Mouse (Mus musculus) cerebellum, adult 8-10 months (tissue): ENCODE measurements around the gene Asgr1.
"Not testable (repeated sequence)": the region's sequence is repeated elsewhere in the genome, so short reads cannot be mapped to it uniquely, and the experiment has no call there.

ENCODE experiments used
- DNase-seq: peaks from one replicate; pipeline ENCODE4 v3.0.0; 2022

Gene Asgr1

GRCm38 (mm10) chr11:70053898-70054570 lies at the start of gene Asgr1:
Gene Asgr1 (plus strand): TSS chr11:70054085.
- DNase-seq, result no peak

DNA sequence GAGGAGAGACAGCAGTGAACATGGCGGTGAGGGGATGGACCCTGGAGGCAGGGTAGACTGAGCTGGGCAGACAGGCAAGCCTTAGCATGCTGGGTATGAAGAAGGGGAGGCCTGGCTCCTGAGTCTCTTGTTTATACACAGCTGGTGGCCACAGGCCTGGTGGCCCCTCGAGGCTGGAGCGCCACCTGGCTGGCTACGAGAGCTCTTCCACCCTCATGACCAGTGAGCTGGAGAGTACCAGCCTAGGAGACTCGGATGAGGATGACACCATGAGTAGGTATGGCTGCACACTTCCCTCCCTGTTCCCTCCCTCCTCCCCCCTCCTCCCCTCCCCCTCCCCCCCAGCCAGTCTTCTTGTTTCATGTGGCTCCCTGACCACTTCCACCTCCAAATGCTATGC lies 48.4 kb upstream of the Asgr1 start:
- DNase-seq, result no peak

- DNase-seq, result no peak
These were observed 43.9 kb upstream of the Asgr1 start for GRCm38 (mm10) chr11:70010033-70010432.

- no peak for DNase-seq
These were observed 43.3 kb upstream of the Asgr1 start for GRCm38 (mm10) chr11:70010548-70010947.

- no peak for DNase-seq
These were observed 42.9 kb upstream of the Asgr1 start for GRCm38 (mm10) chr11:70010961-70011360.

- DNase-seq, result no peak
These were observed 41.0 kb upstream of the Asgr1 start for GRCm38 (mm10) chr11:70012931-70013330.

GRCm38 (mm10) chr11:70013408-70013807 lies 40.5 kb upstream of the Asgr1 start:
- no peak for DNase-seq

DNA sequence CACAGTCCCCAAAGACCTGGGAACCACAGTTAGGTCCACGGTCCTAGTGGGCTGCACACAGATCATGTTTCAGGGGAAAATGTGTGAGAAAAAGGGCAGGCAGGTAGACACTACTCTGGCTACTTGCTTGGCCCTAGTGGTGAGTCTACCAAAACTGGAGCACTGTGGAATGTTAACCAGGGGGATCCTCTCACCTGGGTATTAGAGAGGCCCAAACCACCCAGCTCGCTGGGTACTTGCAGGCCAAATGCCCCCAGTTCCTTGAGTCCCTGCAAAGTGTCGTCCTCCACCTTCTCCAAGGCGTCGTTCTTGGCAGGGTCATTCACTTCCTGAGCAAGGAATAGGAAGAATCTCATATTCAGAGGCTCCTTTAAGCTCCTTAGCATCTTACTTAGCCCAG lies 39.8 kb upstream of the Asgr1 start:
- DNase-seq, result no peak

- peak; percentile 86 for DNase-seq
These were observed 38.9 kb upstream of the Asgr1 start, which contains the start of gene Acadvl for GRCm38 (mm10) chr11:70014880-70015558. Gene Acadvl (minus strand): TSS chr11:70015411.

GRCm38 (mm10) chr11:70015677-70016076 lies 38.2 kb upstream of the Asgr1 start:
- no peak for DNase-seq

- not testable (repeated sequence) for DNase-seq
These were observed 37.7 kb upstream of the Asgr1 start for GRCm38 (mm10) chr11:70016177-70016576.

DNA sequence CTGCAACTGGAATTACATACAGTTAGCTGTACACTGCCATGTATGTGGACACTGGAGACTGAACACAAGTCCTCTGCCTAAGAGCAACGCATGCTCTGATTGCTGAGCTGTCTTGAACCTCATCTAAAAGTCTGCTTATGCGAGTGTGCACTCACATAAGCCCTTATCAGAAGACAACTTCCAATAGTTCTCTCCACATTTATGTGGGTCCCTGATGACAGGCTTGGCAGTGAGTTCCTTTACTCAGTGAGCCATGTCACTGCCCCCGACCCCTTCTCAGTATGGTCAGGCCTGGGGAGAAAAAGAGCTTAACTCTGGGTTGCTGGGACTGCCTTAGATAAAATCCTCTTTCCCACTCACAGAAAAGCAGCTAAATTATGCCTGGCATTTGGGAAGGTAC lies 37.2 kb upstream of the Asgr1 start, which contains the start of gene Dlg4:
Dlg4 (plus strand) TSS at position 274 of the 400 bp plus-strand sequence.
- no peak for DNase-seq

GRCm38 (mm10) chr11:70017199-70017767 lies 36.6 kb upstream of the Asgr1 start:
- DNase-seq, result no peak

GRCm38 (mm10) chr11:70018131-70018990 lies 35.5 kb upstream of the Asgr1 start:
- DNase-seq, result peak; percentile 73

DNA sequence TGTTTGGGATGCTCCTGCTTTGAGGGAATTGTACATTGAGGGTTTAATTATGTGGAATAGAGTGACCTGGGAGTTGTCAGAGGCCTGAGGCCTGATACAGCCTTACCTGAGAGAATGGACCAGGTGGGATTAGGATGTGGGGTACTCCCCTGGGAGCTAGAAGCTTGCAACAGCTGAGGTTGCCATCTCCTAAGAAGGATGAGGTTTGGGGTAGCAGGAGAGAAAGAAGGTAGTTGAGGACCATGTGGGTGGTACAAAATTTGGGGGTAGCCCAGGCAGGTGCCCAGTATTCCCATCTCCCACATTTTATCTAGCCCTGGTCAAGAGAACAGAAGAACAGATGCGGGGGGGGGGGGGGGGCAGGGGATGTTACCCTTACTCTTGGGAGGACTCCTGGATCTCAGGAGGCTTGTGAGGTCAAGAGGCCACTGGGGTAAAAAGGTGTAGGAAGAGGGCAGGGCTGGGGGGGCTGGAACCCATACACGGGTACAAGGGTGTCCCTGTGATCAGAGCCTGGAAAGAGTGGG lies 34.3 kb upstream of the Asgr1 start:
- DNase-seq, result no peak

- no peak for DNase-seq
These were observed 33.8 kb upstream of the Asgr1 start for GRCm38 (mm10) chr11:70020022-70020631.

DNA sequence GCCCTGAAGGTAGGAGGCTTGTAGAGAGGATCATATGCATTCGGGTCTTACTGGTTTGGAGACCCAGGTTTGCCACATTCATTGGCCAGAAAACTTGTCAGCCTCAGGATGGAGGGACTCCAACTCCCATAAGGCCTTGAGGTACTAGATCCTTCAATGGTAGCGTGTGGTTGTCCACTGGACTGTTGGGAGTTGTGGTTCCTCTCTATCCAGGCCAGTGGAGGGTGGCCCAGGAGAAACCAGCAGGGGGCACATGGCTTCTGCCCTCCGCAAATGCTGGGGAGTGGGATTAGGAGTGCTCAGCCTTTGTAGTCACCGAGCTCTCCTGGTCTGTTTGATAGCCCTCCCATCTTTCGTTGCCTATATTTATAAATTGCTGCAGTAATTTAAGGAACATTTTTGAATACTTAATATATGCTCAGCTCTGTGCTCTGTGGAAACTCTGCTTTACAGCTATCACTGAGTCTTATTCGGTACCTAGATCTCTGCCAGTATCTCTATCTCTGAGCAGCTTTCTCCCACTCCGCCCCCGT lies 33.1 kb upstream of the Asgr1 start:
- DNase-seq, result peak; percentile 81

DNA sequence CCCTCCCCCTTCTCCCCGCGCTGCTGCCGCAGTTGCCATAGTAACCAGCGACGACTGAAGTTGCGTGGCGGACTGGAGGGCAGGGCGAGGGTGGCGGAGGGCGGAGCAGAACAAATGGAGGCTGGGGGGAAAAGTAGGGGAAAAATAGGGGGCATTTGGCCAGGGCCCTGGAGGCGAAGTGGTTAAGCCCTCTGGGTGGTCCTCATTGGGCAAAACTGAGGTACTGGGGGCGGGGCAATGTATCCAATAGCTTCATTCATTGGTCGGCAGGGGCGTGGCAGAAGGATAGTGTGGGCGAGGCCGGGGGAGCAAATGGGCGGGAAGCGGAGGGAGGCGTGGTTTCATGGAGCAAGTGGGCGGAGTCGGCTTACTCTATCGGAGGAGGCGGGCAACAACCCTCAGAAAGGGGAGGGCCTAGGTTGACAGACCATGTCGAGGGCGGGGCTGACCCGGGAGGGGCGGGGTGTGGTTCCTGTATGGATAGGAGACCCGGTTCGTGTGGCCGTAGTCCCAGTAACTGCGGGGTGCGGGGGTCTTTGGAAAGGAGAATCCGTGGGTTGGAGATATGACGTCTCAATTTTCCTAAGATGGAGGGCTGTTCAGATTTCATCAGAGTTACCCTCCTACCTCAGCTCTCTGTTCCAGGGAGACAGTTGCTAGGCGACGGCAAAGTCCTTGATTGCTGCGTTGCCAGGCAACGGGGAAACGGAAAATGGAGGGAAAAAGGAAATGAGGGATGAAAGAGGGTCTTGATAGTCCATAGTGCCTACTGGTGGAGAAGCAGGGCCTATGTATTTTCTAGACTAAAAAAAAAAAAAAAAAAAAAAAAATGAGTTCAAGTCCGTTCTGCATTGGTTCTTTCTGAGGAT lies 32.4 kb upstream of the Asgr1 start:
- peak; percentile 98 for DNase-seq

- DNase-seq, result no peak
These were observed 30.3 kb upstream of the Asgr1 start for GRCm38 (mm10) chr11:70023481-70024150.

DNA sequence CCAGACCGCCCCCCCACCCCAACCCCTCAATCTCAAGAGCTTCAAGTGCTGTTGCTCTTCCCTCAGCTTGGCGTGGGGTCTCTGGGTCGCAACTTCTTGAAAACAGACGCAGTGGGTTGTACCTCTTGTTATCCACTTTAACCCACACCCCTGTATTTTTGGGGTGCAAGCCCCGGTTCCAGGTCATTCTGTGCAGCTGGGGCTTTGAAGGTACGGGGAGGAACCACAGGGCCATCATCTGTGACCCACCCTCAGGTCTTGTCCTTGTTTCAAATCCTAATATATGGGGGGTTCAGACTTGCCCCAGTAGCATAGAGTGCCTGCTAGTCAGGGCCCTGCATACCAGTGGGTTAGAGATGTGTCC lies 29.8 kb upstream of the Asgr1 start:
- no peak for DNase-seq

GRCm38 (mm10) chr11:70026689-70027088 lies 27.2 kb upstream of the Asgr1 start:
- no peak for DNase-seq
